In the genomic region with DNA sequence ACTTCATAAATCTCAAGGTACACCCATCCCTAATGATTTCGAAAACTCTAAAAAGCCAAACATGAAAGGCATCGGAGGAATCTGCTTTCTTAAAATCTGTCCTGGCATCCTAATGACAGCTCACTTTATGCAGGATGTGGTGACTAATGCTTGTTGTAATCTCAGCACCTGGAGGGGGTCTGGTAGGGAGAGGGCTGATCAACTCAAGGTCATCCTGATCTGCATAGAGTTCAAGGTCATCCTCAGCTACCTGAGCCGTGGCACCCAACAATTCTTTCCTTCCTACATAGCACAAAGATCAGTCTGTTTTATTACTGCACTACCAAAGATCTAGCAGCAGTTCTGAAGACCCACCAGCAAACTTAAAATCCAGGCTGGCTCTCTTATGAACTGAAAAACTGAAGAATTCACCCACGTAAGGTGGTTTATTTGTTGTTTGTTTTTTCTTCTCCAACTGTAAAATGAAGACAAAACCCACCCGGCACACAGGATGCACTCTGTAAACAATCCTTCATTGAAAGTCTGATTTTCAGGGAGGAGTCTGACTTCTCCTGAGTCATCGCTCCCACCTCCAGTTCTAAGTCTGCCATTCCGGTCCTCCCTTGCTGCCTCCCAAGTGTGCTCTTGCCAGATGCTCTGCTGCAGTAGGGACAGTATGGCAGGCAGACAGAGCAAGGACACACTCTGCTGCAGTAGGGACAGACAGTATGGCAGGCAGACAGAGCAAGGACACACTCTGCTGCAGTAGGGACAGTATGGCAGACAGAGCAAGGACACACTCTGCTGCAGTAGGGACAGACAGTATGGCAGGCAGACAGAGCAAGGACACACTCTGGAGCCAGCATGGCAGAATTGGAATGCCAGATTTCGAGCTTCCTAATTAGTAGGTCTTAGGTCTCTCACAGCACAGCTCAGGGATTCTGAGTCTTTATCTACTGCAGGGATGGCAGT, we compare ENCODE assay signal across 18 mouse cellular contexts. TPM values are rescaled to one million over a fixed set of nuclear protein-coding genes. Genes with fewer than 3 reads are reported as not detected.
A peak's percentile ranks its signal among the peaks of the same experiment; 100 is the strongest.
DNase-seq lines count a peak whose midpoint lies in the region; ATAC-seq and TF ChIP-seq lines count a peak whose summit lies in the region.
"Had no signal": no experiment of that assay in that cellular context is flagged by ENCODE, and none has a peak within 500 bp of the region (broad histone marks: within the 10 kb centered on the region; RNA-seq: fewer than 3 reads in every experiment).

No protein-coding gene starts in this region.

- no peak overlapping the region for H3K9ac ChIP-seq in heart, adult 2 months (ENCODE audit: low read depth, low read length)
- no peak overlapping the region for H3K9ac ChIP-seq in ES-E14 (ENCODE audit: insufficient read depth, low read depth, low read length, poor library complexity, severe bottlenecking)
- H3K9ac ChIP-seq in heart, embryonic 15.5 days = no peak overlapping the region
- H3K9ac ChIP-seq: forebrain, embryonic 15.5 days; hindbrain, embryonic 14.5 days; kidney, embryonic 15.5 days; liver, embryonic 14.5 days; neural tube, embryonic 13.5 days had no signal

- H3K4me2 ChIP-seq in heart, embryonic 15.5 days = peak overlapping the region; percentile 8; the same call in 1 of the 2 replicates
- H3K4me2 ChIP-seq: forebrain, embryonic 15.5 days; hindbrain, embryonic 14.5 days; kidney, embryonic 15.5 days; neural tube, embryonic 13.5 days had no signal

- H3K36me3 ChIP-seq in heart, adult 2 months (ENCODE audit: control insufficient read depth, insufficient read depth, low read length) = peaks cover 3% of the 10 kb centered on the region
- peaks cover 5% of the 10 kb centered on the region; the same call in 1 of the 2 replicates for H3K36me3 ChIP-seq in ES-E14 (ENCODE audit: control insufficient read depth, insufficient read depth, low read length, poor library complexity, severe bottlenecking)
- H3K36me3 ChIP-seq in heart, embryonic 15.5 days = no peaks in the 10 kb centered on the region
- H3K36me3 ChIP-seq: forebrain, embryonic 15.5 days; kidney, embryonic 15.5 days; neural tube, embryonic 13.5 days had no signal

- H3K4me1 ChIP-seq in heart, adult 2 months (ENCODE audit: control insufficient read depth, insufficient read depth, low read length) = peaks cover 12% of the 10 kb centered on the region
- peaks cover 16 to 26% of the 10 kb centered on the region in 2 experiments for H3K4me1 ChIP-seq in ES-E14 (ENCODE audit: control insufficient read depth in 2 of 2, insufficient read depth in 2 of 2, low read length in 2 of 2, poor library complexity in 1 of 2)
- peaks cover 53% of the 10 kb centered on the region for H3K4me1 ChIP-seq in heart, embryonic 15.5 days (replicated peaks)

- H3K79me2 ChIP-seq in heart, adult 2 months (replicated peaks; ENCODE audit: control insufficient read depth, insufficient read depth, low read length) = 0 out of 2 replicates have a peak, but pooled peaks cover 2% of the 10 kb centered on the region

- no peak for ATAC-seq in heart, embryonic 15.5 days (replicated peaks; ENCODE audit: insufficient number of reproducible peaks, insufficient read depth, low FRiP score, low read depth)
- ATAC-seq: activated CD4-positive, CD25-positive, alpha-beta regulatory T cell, adult 4 months; forebrain, embryonic 15.5 days; intestine, embryonic 16.5 days; lung, postnatal 0 days had no signal

- no peak for TF ChIP-seq POLR2A in heart, adult 2 months (IDR thresholded peaks at IDR 0.05; ENCODE audit: insufficient read depth, low read depth, low read length)

- peak in 1 of 2 experiments; percentile 10 for DNase-seq in heart, adult 2 months
- DNase-seq in heart, postnatal 25 days (ENCODE audit: low spot score) = no peak
- DNase-seq in 3T3-L1 (ENCODE audit: low read depth, low spot score) (peak; percentile 57), ES-E14 (ENCODE audit: low read depth, low spot score) (no peak)
- no peak for DNase-seq in urinary bladder, postnatal 14 days (ENCODE audit: low spot score)
- no peak for DNase-seq in thymus, postnatal 25 days
- DNase-seq in thymus, postnatal 36 days = no peak
- DNase-seq: cerebellum, adult 18-20 months; right cerebral cortex, postnatal 25 days had no signal

- no peak overlapping the region for H3K4me3 ChIP-seq in heart, adult 2 months
- H3K4me3 ChIP-seq in ES-E14 (ENCODE audit: insufficient read depth in 1 of 2, low read depth in 1 of 2, low read length in 2 of 2, poor library complexity in 1 of 2, severe bottlenecking in 1 of 2) = peak overlapping the region; percentile 27 to 33
- no peak overlapping the region for H3K4me3 ChIP-seq in heart, embryonic 15.5 days
- H3K4me3 ChIP-seq: forebrain, embryonic 15.5 days; kidney, embryonic 15.5 days; neural tube, embryonic 13.5 days had no signal

- in situ Hi-C loops in ES-E14 (cut with MboI; ENCODE audit: low sequenced_read_pairs in 2 of 2, unreplicated experiment in 2 of 2) = no loop called here

- H3K27ac ChIP-seq in heart, adult 2 months = peak overlapping the region; percentile 63
- peak overlapping the region; percentile 61 for H3K27ac ChIP-seq in ES-E14 (ENCODE audit: insufficient read depth, low read depth, low read length, poor library complexity, severe bottlenecking)
- H3K27ac ChIP-seq in heart, embryonic 15.5 days = peak overlapping the region; percentile 29
- H3K27ac ChIP-seq: forebrain, embryonic 15.5 days; hindbrain, embryonic 14.5 days; kidney, embryonic 15.5 days; liver, embryonic 14.5 days; neural tube, embryonic 13.5 days had no signal

- no peak for TF ChIP-seq CTCF in heart, adult 2 months (IDR thresholded peaks at IDR 0.05)

- intact Hi-C loops in heart, adult 2 months (cut with DNase I) = no loop called here
- intact Hi-C loops in heart, postnatal 25 days (cut with DNase I) = no loop called here

- no peaks in the 10 kb centered on the region for H3K9me3 ChIP-seq in ES-E14 (ENCODE audit: control insufficient read depth, insufficient read depth, low read depth, low read length)
- H3K9me3 ChIP-seq in heart, embryonic 15.5 days (replicated peaks) = no peaks in the 10 kb centered on the region
- H3K9me3 ChIP-seq: forebrain, embryonic 15.5 days; kidney, embryonic 15.5 days; neural tube, embryonic 13.5 days had no signal

- H3K27me3 ChIP-seq in heart, adult 2 months (ENCODE audit: control insufficient read depth, insufficient read depth, low read length) = no peaks in the 10 kb centered on the region
- no peaks in the 10 kb centered on the region for H3K27me3 ChIP-seq in heart, embryonic 15.5 days
- H3K27me3 ChIP-seq: forebrain, embryonic 15.5 days; kidney, embryonic 15.5 days; neural tube, embryonic 13.5 days had no signal

- 47% methylated on average over 8 of the region's 8 CpGs for WGBS in heart, adult 2 months
- WGBS in heart, embryonic 15.5 days = 56% methylated on average over 8 of the region's 8 CpGs

- TF ChIP-seq EP300 in heart, adult 2 months (IDR thresholded peaks at IDR 0.05; ENCODE audit: insufficient read depth, low read depth, low read length) = no peak

TF ChIP-seq in ES-E14, 5 proteins besides CTCF, POLR2A, EP300 and RAD21:
- peak; percentile 74; the same call in 1 of the 2 replicates for TF ChIP-seq MAFK (IDR thresholded peaks at IDR 0.05; ENCODE audit: insufficient read depth, low read depth, low read length)
- TF ChIP-seq HCFC1 (IDR thresholded peaks at IDR 0.05; ENCODE audit: borderline replicate concordance, insufficient read depth, low read length) = no peak
- no peak for TF ChIP-seq ZC3H11A (IDR thresholded peaks at IDR 0.05; ENCODE audit: borderline replicate concordance, low read depth, low read length)

RNA-seq across cellular contexts. Expression of a gene that starts 4.3 kb away (rescaled TPM):
- 100 to 1,000 TPM; 121 to 146 TPM for total RNA-seq in heart, adult 2 months (2021)
- polyA plus RNA-seq in heart, adult 2 months (2012; rRNA removed) = 45.5 and 79.1 TPM in 2 replicates
- total RNA-seq in heart, postnatal 25 days (2021) = 100 to 1,000 TPM; 124 to 140 TPM
- 36.7 and 53.5 TPM in 2 replicates for total RNA-seq in ES-E14 (2012; rRNA removed)
- 49.5 and 54.3 TPM in 2 replicates for polyA plus RNA-seq in heart, embryonic 15.5 days (2015; fragmentation: Nextera tagmentation; extraction: Ambion mirVana)

Comparison
In these comparisons a context has a peak if more than half of its experiments do, and no peak if none do; other contexts are left out.
1. H3K4me3 ChIP-seq: peak in ES-E14 (2 of 2); none in heart, adult 2 months (single experiment) and heart, embryonic 15.5 days (single experiment).
2. Peak in every context shown above with its lines, with median percentiles within 50 percentile points of each other: H3K27ac ChIP-seq.